Mouse (Mus musculus): ENCODE data around the gene Slc16a3.

DNA sequence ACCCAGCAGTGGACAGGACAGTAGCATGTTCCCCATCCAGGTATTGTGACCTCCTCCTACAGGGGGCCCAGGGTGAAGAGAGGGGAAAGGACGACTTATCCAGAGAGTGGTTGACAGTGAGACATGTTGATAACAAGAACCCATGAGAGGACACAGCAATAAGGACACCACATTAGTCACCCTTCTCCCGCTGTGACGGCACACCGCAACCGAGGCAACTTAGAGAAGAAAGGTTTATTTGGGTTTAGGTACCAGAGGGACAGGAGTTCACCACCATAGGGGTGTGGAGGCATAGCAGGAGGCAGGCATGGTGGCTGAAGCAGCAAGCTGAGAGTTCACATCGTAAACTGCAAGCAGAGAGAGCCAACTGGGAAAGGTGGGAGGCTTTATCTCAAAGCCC is 57.9 kb downstream of the Slc16a3 start:
- no peak for TF ChIP-seq CTCF (IDR thresholded peaks at IDR 0.05; ENCODE audit: low read depth)
- TF ChIP-seq EP300 (optimal IDR thresholded peaks at IDR 0.05), result no peak
